Mouse (Mus musculus) myocyte (in vitro differentiated cells): ENCODE measurements around the gene Kbtbd12. TPM values are rescaled to one million over a fixed set of nuclear protein-coding genes. Genes with fewer than 3 reads are reported as not detected.

Experiments
- H3K27me3 ChIP-seq: one replicate; pipeline ENCODE4 v1.6.1; 2011; ENCODE audit not compliant: control insufficient read depth, insufficient read depth, insufficient read length
- H3K36me3 ChIP-seq: one replicate; pipeline ENCODE4 v1.6.1; 2011; ENCODE audit not compliant: control insufficient read depth, insufficient read depth
- H3K4me2 ChIP-seq: one replicate; pipeline ENCODE4 v1.6.1; 2011; ENCODE audit warnings: low read depth, control low read depth
- H3K4me3 ChIP-seq: one replicate; pipeline ENCODE4 v1.5.1; 2011; ENCODE audit warnings: mild to moderate bottlenecking, control low read depth, moderate library complexity
- H3K79me2 ChIP-seq: one replicate; pipeline ENCODE4 v1.6.1; 2011; ENCODE audit not compliant: control insufficient read depth, insufficient read depth
- H3ac ChIP-seq: one replicate; pipeline ENCODE4 v1.6.1; 2011; ENCODE audit not compliant: control insufficient read depth, insufficient read length
- CEBPB ChIP-seq: IDR thresholded peaks from 2 replicates; pipeline ENCODE4 v1.6.1; 2011; ENCODE audit warnings: mild to moderate bottlenecking, moderate library complexity; ENCODE audit not compliant: poor library complexity, insufficient read depth, severe bottlenecking
- E2F4 ChIP-seq: IDR thresholded peaks from one replicate; pipeline ENCODE4 v1.6.1; 2011; ENCODE audit warnings: mild to moderate bottlenecking, control low read depth, moderate library complexity; ENCODE audit not compliant: insufficient read depth
- MAX ChIP-seq: IDR thresholded peaks from one replicate; pipeline ENCODE4 v1.6.1; 2011; ENCODE audit warnings: low read depth, mild to moderate bottlenecking, control low read depth
- MYOD1 ChIP-seq, 3 experiments: IDR thresholded peaks; one replicate each; pipeline ENCODE4 v1.6.1; 2011; ENCODE audit warnings: control low read depth in 2 of 3, low read depth in 2 of 3, mild to moderate bottlenecking in 2 of 3, moderate library complexity in 1 of 3; ENCODE audit not compliant: insufficient read length in 2 of 3, control insufficient read depth in 1 of 3
- MYOG ChIP-seq, 3 experiments: IDR thresholded peaks; one replicate each; pipeline ENCODE4 v1.6.1; 2011; ENCODE audit warnings: control low read depth in 2 of 3, low read depth in 2 of 3, mild to moderate bottlenecking in 2 of 3; ENCODE audit not compliant: insufficient read length in 2 of 3, control insufficient read depth in 1 of 3, insufficient read depth in 1 of 3
- POLR2A ChIP-seq: IDR thresholded peaks from one replicate; pipeline ENCODE4 v1.6.1; 2011; ENCODE audit warnings: low read depth, mild to moderate bottlenecking, control low read depth, moderate library complexity; ENCODE audit not compliant: insufficient read length
- POLR2AphosphoS2 ChIP-seq: IDR thresholded peaks from one replicate; pipeline ENCODE4 v1.6.1; 2011; ENCODE audit warnings: low read depth, control low read depth; ENCODE audit not compliant: insufficient read length
- REST ChIP-seq: IDR thresholded peaks from one replicate; pipeline ENCODE4 v1.6.1; 2011; ENCODE audit warnings: mild to moderate bottlenecking, control low read depth, moderate library complexity; ENCODE audit not compliant: insufficient read depth, insufficient read length
- SRF ChIP-seq: IDR thresholded peaks from one replicate; pipeline ENCODE4 v1.6.1; 2011; ENCODE audit warnings: low read depth; ENCODE audit not compliant: control insufficient read depth, insufficient read length
- TCF12 ChIP-seq: IDR thresholded peaks from one replicate; pipeline ENCODE4 v1.6.1; 2011; ENCODE audit warnings: mild to moderate bottlenecking, control low read depth; ENCODE audit not compliant: poor library complexity, insufficient read depth, severe bottlenecking
- TCF3 ChIP-seq: IDR thresholded peaks from one replicate; pipeline ENCODE4 v1.6.1; 2011; ENCODE audit warnings: low read depth, control low read depth; ENCODE audit not compliant: insufficient read length
- USF1 ChIP-seq: IDR thresholded peaks from one replicate; pipeline ENCODE4 v1.6.1; 2011; ENCODE audit warnings: low read depth, mild to moderate bottlenecking, control low read depth, moderate library complexity
- polyA plus RNA-seq: library from polyadenylated mRNA; unstranded; fragments of >200 nt; fragmentation: generic; extraction: Trizol; gene quantifications from one replicate; pipeline ENCODE4 v1.2.1, GENCODE M21; 2012; ENCODE audit warnings: missing spikeins

Kbtbd12 gene
- polyA plus RNA-seq, 1 experiment = 1.3 TPM

DNA sequence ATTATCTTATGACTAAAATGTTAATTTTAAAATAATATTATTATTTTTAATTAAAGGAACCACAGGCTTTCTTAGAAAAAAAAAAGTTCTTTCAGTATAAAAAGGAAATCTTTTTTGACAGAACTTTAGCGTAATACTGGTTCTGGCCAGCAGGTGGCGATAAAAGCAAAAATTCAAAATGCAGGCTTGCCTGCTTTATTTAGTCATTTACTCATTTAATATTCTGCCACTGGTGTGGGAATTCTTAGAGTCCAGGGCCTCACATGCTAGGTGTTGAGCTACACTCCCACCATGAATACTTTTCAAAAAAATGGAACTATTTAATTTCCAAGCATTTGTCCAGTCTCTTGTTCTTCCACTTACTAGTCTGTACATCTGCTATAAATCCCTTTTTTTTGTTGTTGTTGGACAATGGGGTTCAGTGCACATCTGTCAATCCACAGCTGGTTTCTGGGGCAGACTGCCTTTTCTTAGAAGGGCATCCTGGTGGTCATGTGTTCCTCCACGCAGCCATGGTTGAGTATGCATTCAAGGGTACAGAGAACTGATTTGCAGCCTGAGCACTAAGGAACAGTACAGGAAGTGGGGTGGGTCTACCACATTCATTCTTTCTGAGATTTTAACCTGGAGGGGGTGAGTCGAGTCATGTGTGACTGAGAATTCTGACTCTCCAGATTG is 88.5 kb downstream of the Kbtbd12 start:
- Histone ChIP-seq H3K4me2 (no peak overlapping the region), H3K79me2 (no peaks in the 10 kb centered on the region), H3ac (no peak overlapping the region), H3K27me3 (no peaks in the 10 kb centered on the region), H3K4me3 (no peak overlapping the region), H3K36me3 (no peaks in the 10 kb centered on the region)
- TF ChIP-seq POLR2A (no peak), TCF3 (no peak), TCF12 (no peak), USF1 (no peak), MYOD1 (IDR thresholded peaks at IDR 0.05; ENCODE audit: control insufficient read depth in 1 of 3, insufficient read length in 2 of 3, low read depth in 2 of 3) (no peak), SRF (no peak), MYOG (IDR thresholded peaks at IDR 0.05; ENCODE audit: control insufficient read depth in 1 of 3, insufficient read depth in 1 of 3, insufficient read length in 2 of 3, low read depth in 2 of 3) (no peak), E2F4 (no peak)

DNA sequence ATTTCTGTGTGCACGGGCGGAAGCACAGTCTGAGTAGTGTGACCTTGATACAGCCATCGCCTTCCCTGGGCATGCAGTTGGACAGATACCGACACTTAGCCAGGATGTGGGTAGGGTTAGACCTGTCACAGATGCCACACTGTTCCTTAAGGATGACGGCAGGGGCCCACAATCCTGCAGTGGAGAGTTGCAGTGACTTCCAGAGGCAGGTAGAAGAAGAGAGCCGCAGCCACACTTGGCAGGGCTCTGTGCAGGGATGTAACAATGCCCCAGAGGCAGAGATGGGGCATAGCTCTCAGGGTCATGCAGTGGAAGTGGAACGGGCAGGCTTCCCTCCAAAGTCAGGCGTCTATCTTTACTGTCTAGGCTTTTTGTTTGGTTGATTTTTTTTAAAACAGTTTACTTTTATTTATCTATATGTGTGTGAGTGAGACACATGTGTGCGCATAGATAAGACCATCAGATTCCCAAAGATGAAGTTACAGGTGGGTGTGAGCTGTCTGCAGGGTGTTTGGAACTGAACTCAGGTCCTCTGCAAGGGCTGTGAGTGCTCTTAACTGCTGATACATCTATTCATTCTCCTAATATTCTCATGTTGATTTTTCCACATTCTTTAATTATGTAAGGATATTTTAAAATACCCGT is 89.2 kb downstream of the Kbtbd12 start:
- H3ac ChIP-seq = no peak overlapping the region
- H3K4me3 ChIP-seq = no peak overlapping the region
- H3K27me3 ChIP-seq = no peaks in the 10 kb centered on the region
- no peaks in the 10 kb centered on the region for H3K36me3 ChIP-seq
- no peak overlapping the region for H3K4me2 ChIP-seq
- H3K79me2 ChIP-seq = no peaks in the 10 kb centered on the region
- TF ChIP-seq POLR2A = no peak
- no peak for TF ChIP-seq MYOD1 (IDR thresholded peaks at IDR 0.05; ENCODE audit: control insufficient read depth in 1 of 3, insufficient read length in 2 of 3, low read depth in 2 of 3)
- TF ChIP-seq POLR2AphosphoS2 = no peak

DNA sequence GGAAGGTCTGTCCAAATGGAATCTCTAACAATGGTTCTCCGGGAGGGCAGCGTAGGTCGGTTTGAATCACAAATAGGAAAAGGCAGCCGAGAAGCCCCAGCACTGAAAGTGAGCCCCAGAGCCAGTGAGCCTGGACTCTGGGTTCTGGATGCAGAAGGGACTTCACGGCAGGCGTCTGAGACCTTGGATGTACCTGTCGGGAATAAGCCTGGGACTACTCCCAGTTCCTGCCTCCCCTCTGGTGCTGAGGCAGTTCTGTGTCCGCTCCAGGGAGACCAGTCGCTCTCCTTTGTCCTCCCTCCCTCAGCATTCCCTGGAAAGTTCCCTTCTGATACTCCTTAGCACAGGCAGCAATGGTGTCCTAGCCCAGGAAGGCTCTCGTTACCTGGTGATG is 92.4 kb downstream of the Kbtbd12 start:
- no peaks in the 10 kb centered on the region for H3K36me3 ChIP-seq
- H3K4me3 ChIP-seq = no peak overlapping the region
- H3K4me2 ChIP-seq = peak overlapping the region; percentile 7
- H3ac ChIP-seq = no peak overlapping the region
- TF ChIP-seq CEBPB (no peak), E2F4 (no peak), POLR2A (no peak), SRF (no peak), TCF3 (no peak), MYOD1 (IDR thresholded peaks at IDR 0.05; ENCODE audit: control insufficient read depth in 1 of 3, insufficient read length in 2 of 3, low read depth in 2 of 3) (no peak), MAX (no peak), POLR2AphosphoS2 (no peak), USF1 (no peak), REST (no peak), TCF12 (no peak), MYOG (IDR thresholded peaks at IDR 0.05; ENCODE audit: control insufficient read depth in 1 of 3, insufficient read depth in 1 of 3, insufficient read length in 2 of 3, low read depth in 2 of 3) (no peak)
- no peaks in the 10 kb centered on the region for H3K79me2 ChIP-seq
- H3K27me3 ChIP-seq = peaks cover 1% of the 10 kb centered on the region

DNA sequence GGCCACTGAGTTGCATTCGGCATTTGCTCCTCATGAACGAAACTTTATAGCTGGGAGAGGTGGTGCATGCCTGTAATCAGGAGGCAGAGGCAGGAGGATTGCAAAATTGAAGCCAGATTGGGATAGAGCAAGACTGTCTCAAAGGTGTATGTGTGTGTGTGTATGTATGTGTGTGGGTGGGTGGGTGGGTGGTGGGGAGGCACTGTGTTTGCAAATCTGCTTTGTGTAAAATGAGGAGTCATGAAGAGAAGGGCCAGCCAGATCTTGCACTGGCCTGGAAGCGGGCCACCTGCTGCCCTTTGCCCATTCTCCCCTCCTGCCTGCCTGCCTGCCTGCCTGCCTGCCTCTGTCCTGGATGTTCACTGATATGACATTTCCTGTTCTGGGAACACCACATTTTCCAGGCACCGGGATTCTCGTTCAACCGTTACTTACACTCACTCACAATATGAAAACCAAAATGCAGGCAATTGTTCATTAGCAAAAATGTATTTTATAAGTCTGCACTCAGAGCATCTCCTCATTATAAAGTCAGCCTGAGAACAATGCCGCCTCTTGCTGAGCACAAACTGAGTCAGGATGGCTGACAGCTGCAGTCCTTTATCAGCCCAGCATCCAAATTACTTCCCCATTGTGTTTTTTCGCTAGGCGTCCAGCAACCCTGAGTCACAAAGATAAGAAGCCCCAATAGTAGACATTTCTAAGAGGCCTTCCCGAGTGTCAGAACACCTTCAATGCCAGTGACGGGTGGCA is 92.9 kb downstream of the Kbtbd12 start:
- TF ChIP-seq POLR2AphosphoS2 (no peak), MYOD1 (IDR thresholded peaks at IDR 0.05; ENCODE audit: control insufficient read depth in 1 of 3, insufficient read length in 2 of 3, low read depth in 2 of 3) (peak in 1 of 3 experiments; percentile 57)
- Histone ChIP-seq H3K4me3 (no peak overlapping the region), H3K36me3 (no peaks in the 10 kb centered on the region), H3K27me3 (peaks cover 6% of the 10 kb centered on the region), H3K79me2 (no peaks in the 10 kb centered on the region), H3ac (no peak overlapping the region), H3K4me2 (peak overlapping the region; percentile 7)

DNA sequence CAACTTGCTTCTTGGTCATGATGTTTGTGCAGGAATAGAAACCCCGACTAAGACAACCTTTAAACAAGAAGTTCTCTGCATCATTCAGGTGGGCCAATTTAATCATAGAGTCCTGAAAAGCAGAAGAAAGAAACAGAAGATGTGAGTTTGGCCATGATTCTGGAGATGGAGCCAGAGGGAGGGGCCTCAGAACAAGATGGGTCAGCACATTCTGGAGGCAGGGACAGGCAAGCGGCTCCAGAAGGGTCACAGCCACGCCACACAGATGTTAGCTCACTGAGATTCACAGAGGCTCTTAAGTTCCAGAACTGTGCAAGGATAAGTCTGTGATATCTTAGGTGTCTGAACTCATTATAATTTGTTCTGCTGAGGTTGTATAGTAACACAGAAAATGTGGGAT is 93.5 kb downstream of the Kbtbd12 start:
- H3K79me2 ChIP-seq = no peaks in the 10 kb centered on the region
- no peaks in the 10 kb centered on the region for H3K36me3 ChIP-seq
- no peak overlapping the region for H3K4me2 ChIP-seq
- TF ChIP-seq MYOG (IDR thresholded peaks at IDR 0.05; ENCODE audit: control insufficient read depth in 1 of 3, insufficient read depth in 1 of 3, insufficient read length in 2 of 3, low read depth in 2 of 3) = no peak
- H3K27me3 ChIP-seq = peaks cover 6% of the 10 kb centered on the region
- H3ac ChIP-seq = no peak overlapping the region
- H3K4me3 ChIP-seq = no peak overlapping the region
